Mouse (Mus musculus): ENCODE data around the gene Mta3. TPM values are rescaled to one million over a fixed set of nuclear protein-coding genes. Genes with fewer than 3 reads are reported as not detected.
"Not testable (repeated sequence)": the region's sequence is repeated elsewhere in the genome, so short reads cannot be mapped to it uniquely, and the experiment has no call there.

Gene Mta3
- total RNA-seq, 2 experiments from 2014 or later, result 77.5 to 86.3 TPM

DNA sequence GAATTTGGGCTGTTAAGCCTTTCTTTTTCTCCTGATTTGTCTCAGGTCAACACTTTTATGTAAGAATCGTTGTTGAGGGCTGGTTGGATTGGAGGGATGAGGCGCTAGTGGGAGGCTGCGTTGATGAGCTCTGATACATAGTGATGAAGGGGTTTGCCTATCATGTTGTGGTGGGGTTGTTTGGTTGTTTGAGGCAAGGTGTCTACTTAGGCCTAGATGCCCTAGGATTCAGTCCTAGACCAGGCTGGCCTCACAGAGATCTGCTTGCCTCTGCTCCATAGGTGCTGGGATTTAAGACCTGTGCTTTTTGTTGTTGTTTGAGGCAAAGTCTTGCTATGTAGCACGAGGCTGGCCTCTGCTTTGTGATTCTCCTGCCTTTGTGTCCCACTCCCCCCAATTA, 1.4 kb downstream of the Mta3 start:
- ATAC-seq (replicated peaks; ENCODE audit: low FRiP score, low TSS enrichment, poor library complexity, severe bottlenecking), result peak; percentile 13; the same call in 1 of the 2 replicates

DNA sequence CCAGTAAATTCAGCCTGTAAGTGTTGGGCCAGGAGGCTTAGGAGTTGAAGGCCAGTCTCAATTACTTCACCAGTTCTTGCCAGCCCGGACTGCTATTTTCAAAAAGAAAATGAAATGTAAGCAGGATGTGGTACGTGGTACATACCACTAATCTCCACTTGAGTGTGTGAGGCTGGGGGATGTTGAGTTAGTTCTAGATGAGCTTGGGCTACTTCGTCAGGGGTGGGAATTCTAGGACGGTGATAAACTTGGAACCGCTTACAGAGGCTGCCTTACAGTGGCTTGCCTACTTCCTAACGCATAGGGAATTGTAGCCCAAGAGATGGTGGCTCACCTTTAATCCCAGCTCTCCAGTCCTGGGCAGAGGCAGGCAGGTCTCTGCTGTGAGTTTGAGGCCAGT, 1.9 kb downstream of the Mta3 start:
- ATAC-seq (replicated peaks; ENCODE audit: low FRiP score, low TSS enrichment, poor library complexity, severe bottlenecking), result no peak

DNA sequence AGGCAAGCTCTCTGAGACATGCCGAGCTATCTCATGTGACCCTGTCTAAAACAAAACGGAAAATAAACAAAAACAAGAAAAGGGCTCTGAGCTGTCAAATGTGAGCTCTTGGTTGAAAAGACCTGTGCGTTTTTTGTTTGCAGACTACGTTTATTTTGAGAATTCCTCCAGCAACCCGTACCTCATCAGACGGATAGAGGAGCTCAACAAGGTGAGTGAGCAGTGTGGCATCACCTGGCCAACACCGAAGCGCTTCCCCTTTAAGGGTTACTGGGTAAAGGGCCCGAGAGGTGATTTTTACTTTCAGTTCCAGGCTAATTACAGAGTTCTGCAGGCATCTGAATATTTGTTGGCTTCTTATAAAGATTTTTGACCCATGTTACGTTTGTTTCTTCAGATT, 2.3 kb downstream of the Mta3 start:
- ATAC-seq (replicated peaks; ENCODE audit: low FRiP score, low TSS enrichment, poor library complexity, severe bottlenecking), result no peak

DNA sequence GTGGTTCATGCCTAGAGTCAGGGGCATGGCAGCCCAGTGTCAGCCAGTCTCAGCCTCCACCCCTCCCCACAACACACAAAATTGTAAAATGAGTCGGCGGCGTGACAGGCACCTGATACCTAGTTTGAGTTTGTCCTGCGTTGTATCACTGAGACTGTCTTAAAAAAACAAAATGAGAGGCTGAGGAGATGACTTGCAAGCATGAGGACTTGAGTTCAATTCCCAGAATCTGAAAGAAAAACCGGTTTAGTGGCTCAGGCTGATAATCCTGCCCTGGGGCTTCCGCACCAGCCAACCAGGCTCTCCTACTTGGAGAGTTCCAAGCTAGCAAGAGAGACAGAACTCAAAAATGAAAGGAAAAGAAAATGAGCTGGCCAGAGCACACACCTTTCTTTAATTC, 2.9 kb downstream of the Mta3 start:
- no peak for ATAC-seq (replicated peaks; ENCODE audit: low FRiP score, low TSS enrichment, poor library complexity, severe bottlenecking)

DNA sequence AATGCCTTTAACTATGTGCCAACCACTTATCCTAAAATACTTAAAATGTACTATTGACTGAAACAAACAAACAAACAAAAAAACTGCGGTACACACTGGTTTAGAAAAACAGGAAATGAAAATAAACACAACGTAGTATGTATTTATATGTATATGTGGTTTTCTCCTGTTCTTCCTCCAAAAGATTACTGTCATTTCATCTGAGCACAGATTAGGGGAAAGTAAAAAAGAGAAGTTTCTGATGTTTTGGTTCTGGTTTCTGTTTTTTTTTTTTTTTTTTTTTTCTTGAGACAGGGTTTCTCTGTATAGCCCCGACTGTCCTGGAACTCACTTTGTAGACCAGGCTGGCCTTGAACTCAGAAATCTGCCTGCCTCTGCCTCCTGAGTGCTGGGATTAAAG, 3.6 kb downstream of the Mta3 start:
- not testable (repeated sequence) for ATAC-seq (replicated peaks; ENCODE audit: low FRiP score, low TSS enrichment, poor library complexity, severe bottlenecking)

DNA sequence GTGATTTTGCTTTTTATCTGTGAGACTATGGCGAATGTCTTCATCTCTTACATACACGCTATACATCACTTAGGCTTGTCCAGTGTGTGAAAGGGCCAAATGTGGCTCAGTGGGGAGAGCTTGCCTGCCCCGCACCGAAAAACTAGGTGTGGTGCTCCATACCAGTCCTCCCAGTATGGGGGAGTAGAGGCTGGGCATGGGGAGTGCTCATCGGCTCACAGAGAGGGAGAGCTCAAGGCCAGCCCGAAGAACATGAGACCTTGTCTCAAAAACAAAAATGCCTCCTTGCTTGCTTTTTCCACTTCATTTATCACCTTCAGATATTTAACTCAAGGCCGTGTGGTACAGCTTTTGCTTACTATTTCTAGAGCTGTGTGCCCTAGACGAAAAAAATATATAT, 4.7 kb downstream of the Mta3 start:
- no peak for ATAC-seq (replicated peaks; ENCODE audit: low FRiP score, low TSS enrichment, poor library complexity, severe bottlenecking)

DNA sequence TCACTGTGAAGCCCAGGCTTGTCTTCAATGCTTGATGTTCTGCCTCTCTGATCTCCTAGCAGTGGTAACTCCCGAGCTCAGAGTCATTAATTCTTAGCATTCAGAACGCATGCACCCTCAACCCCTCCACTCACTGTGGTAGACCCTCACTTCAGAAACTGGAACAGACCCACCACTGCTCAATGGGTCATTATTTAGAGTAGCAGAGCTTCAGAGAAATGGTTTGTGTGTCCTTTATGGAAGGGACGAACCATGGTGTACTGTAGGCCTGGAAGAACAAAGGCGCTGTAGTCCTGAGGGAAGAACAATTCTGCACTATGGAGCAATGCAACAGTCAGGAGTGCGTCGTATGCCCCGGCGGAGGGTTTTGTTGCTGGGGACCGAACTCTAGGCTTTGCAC, 6.4 kb downstream of the Mta3 start:
- ATAC-seq (replicated peaks; ENCODE audit: low FRiP score, low TSS enrichment, poor library complexity, severe bottlenecking), result no peak

DNA sequence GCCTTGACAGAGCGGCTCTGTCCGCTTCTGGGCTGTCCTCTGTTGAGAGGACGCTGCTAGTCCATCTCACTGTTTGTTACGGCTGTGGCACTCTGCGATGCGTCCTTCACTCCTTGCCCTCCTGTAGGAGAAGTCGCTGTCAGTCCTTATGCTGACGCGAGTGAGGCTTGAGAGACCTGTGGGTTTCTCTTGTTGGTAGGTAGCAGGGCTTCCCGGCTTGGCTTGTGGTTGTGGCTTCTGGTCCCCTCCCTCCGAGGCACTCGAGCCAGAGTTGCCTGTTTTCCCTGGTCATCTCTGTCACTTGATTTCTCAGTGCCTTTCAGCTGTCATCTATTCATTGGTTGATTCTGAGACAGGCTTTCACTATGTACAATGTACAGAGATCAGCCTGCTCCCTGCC, 14.5 kb downstream of the Mta3 start:
- ATAC-seq (replicated peaks; ENCODE audit: low FRiP score, low TSS enrichment, poor library complexity, severe bottlenecking), result no peak

DNA sequence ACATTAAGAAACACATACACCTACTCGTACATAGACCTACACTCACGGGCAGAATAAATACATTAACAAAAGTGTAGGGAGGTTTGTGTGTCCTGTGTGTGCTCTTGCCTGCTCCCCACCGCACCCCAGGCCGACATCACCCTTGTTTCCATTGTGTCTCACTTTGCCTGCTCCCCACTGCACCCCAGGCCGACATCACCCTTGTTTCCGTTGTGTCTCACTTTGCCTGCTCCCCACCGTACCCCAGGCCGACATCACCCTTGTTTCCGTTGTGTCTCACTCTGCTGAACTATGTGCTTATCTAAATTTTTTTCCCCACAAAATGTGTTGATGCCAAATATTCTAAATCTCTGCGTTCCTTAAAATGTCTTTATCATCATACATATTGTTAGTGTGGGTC, 15.2 kb downstream of the Mta3 start:
- ATAC-seq (replicated peaks; ENCODE audit: low FRiP score, low TSS enrichment, poor library complexity, severe bottlenecking), result no peak

DNA sequence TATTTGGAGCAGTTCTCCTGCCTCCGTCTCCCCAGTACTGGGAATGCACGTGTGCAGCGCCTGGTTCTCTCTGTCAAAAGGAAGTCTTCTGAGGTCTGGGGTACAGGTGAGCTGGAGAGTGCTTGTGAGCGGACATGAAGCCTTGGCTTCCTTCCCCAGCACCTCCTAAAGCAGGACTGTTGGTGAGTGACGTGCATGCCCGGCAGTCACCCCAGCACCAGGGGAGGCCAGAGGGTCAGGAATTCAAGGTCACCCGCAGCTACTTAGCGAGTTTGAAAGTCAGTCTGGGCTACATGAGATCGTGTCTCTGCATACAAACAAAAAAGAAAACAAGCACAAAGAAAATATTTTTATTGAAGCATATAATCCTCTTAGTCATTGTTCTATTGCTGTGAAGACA, 17.1 kb downstream of the Mta3 start:
- no peak for ATAC-seq (replicated peaks; ENCODE audit: low FRiP score, low TSS enrichment, poor library complexity, severe bottlenecking)

DNA sequence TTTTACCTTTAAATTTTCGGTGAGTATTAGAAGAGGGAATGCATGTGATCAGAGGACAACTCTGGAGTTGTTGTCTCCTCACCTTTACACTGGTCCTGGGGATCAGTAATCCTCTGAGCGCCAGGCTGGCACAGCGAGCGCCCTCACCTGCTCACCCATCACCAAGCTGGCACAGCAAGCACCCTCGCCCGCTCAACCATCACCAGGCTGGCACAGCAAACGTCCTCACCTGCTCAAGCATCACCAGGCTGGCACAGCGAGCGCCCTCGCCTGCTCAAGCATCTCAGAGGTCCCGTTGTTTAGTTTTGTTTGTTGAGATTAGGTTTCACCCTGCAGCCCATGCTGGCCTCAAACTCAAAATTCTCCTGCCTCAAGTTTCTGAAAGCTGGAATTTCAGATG, 20.5 kb downstream of the Mta3 start:
- ATAC-seq (replicated peaks; ENCODE audit: low FRiP score, low TSS enrichment, poor library complexity, severe bottlenecking), result no peak

DNA sequence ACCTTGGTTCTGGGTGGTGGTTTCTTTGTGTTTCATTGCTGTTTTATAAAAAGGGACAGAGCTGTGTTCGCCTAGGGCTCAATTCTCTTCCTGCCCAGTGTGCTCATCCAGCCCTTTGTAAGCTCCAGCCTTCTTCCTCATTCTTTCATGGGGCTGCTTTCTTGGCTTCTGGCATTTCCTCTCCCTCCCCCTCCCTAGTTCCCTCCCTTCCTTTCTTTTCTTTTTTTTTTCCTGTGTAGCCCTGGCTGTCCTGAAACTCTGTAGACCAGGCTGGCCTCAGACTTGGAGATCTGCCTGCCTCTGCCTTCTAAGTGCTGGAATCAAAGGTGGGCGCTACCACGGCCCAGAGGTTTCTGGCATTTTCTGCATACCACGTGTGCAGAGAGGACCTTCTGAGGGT, 21.7 kb downstream of the Mta3 start:
- no peak for ATAC-seq (replicated peaks; ENCODE audit: low FRiP score, low TSS enrichment, poor library complexity, severe bottlenecking)

DNA sequence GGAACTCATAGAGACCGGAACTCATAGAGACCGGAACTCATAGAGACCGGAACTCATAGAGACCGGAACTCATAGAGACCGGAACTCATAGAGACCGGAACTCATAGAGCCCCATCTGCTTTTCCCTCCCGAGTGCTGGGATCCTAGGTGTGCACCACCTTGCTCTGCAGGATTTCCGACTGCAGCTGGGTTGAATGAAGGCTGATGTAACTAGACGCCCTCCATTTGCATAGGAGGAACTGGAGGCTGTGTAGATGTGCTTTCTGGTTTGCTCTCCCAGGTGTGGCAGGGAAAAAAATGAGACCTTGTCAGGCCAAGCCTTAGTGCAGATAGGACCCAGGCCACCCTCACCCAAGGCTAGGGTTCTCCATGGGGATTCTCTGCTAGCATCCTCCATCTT, 23.1 kb downstream of the Mta3 start:
- no peak for ATAC-seq (replicated peaks; ENCODE audit: low FRiP score, low TSS enrichment, poor library complexity, severe bottlenecking)

DNA sequence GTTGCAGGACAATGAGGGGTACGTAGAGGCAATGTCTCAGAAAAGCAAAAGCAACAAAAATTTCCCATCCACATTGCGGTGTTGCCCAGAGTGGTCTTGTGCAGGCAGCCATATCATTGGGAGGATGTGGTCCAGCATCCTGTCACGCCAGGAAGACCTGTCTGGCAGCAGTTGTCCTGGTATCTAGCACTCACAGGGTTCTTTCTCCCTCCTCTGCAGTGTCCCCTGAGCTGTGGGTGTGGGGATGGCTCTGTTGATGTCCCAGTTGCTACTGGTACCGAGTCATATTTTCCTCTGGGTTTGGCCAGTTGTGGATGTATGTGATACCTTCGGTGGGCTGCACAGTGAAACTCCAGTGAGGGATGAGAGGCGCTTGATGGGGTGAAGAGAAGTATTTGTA, 24.2 kb downstream of the Mta3 start:
- no peak for ATAC-seq (replicated peaks; ENCODE audit: low FRiP score, low TSS enrichment, poor library complexity, severe bottlenecking)

DNA sequence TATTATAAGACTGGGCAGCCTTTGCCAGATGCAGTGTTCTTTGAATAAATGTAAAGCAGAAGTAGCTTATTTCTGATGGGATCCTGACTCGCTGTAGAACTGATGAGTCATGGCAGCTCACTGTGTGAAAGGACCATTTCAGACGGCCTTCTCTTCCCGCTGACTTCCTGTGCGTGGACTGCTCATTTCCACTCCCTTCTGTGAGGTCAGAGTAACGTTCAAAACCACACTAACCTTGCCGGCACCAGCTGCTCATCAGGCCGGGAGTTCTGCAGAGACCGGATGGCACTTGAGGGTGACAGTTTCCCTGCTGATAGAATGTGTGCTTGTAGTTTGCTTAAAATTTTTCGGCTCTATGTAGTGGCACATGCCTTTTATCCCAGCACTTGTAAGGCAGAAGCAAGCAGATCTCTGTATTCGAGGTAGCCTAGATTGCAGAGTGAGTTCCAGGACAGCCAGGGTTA, 26.2 kb downstream of the Mta3 start:
- peak; percentile 73 for ATAC-seq (replicated peaks; ENCODE audit: low FRiP score, low TSS enrichment, poor library complexity, severe bottlenecking)

DNA sequence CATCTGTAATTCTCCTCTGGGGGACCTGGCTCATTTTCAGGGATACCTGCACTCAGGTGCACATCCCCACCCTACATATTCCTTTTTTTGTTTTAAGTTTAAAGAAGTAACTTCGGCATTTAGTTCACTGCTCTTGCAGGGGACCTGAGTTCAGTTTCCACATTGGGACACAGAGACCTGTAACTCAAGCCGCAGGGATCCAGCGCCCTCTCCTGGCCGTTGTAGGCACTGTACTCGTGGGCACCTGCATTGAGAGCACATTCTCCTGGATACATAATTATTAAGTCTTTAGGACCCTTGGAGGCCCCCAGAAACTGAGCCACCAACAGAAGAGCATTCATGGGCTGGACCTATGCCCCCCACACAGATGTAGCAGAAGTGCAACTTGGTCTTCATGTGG, 26.8 kb downstream of the Mta3 start:
- peak; percentile 65 for ATAC-seq (replicated peaks; ENCODE audit: low FRiP score, low TSS enrichment, poor library complexity, severe bottlenecking)

DNA sequence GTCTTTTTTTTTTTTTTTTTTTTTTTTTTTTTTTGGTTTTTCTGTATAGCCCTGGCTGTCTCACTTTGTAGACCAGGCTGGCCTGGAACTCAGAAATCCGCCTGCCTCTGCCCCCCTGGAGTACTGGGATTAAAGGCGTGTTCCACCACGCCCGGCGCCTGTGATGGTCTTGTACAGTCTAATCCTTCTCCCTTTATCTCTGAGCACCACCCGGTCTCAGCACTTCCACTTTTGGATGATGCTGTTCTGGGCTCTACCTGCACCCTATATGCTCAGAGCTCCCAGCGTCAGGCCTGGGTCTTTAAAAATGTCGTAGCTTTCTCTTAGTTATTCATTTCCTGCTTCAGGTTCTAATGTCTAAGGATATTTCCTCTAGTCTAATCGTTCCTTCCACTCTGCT, 30.7 kb downstream of the Mta3 start:
- ATAC-seq (replicated peaks; ENCODE audit: low FRiP score, low TSS enrichment, poor library complexity, severe bottlenecking), result peak; percentile 91

DNA sequence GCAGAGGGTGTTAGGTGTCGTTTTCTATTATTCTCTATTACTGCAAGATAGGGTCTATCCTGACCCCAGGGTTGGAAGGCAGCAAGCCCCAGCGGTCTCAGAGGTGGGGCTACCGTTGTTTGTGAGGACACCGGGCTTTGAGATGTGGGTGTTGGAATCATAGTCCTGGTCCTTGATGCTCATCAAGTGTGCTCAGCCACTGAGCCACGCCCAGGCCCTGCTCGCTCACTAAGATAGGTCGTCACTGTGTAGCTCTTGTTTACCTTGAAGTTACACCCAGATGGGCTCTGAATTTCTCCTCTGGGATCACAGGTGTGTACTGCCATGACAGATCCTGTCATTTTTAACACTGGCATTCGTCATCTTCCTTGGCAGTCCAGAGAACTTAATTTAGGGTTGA, 31.8 kb downstream of the Mta3 start:
- ATAC-seq (replicated peaks; ENCODE audit: low FRiP score, low TSS enrichment, poor library complexity, severe bottlenecking), result 0 out of 2 replicates have a peak, but pooled peaks have one; percentile 8

DNA sequence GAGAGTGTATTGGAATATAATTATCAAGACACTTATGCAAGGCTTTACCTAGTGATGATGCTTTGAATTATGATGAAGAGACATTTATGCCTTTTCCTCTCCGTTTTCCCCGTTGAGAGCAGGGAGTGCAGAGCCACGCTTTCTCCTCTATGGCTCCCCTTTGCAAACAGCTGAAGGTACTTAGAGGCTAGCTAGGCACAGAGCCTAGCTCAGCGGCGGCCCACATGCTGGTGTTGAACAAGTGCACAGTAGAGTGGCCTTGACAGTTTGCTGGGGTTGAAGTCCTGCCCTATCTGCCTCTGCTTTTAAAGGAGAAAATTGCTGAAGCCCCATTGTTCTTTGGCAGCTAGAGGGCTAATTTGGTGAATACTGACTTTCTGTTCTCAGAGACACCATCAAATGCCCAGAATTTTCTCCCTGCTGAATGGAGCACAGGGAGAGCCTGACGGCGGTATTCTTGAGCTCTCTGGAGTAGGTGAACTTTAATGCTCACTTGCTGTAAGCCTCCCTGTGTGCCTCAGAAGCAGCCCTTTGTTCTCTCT, 34.2 kb downstream of the Mta3 start:
- ATAC-seq (replicated peaks; ENCODE audit: low FRiP score, low TSS enrichment, poor library complexity, severe bottlenecking), result no peak

DNA sequence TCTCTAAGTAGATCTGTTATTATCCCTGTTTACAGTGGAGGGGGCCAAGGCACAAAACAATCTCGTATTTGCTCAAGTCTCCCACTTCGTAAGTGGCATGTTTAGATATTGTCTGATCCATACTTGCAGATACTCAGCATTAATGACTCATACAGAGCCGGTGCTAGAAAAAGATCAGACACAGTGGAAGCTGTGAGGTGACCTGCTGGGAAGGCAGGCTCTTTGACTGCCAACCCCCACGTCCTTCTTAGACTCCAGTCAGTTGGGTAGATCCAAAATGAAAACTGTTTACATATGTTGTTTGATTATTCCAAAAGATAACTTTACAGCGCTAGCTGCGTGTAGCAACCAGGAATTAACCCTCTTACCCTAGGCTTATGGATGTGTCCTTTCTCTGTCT, 35.3 kb downstream of the Mta3 start:
- ATAC-seq (replicated peaks; ENCODE audit: low FRiP score, low TSS enrichment, poor library complexity, severe bottlenecking), result no peak

DNA sequence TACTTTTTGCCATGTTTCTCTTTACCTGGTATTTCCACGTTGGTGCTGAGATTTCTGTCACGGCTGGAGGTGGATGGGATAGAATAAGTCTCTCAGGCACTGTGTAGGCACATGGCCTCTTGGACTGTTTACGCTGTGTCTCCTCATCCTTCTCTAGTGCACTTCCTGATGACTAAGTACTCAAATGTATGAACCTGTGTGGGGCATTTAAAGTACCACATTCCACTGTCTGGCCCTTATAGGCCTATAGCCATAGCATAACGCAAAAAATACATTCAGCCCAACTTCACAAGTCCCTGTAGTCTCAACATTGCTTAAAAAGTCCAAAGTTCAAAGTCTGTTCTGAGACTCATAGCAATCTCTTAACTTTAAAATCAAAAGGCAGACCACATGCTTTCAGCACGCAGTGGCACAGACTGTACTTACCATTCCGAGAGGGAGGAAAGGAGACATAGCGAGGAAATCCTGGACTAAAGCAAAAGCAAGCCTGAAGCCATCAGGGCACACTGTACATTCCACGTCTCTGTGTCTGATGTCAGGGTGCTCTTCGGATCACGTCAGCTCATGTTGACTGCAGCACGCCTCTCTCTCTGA, 38.4 kb downstream of the Mta3 start:
- ATAC-seq (replicated peaks; ENCODE audit: low FRiP score, low TSS enrichment, poor library complexity, severe bottlenecking), result no peak
